Mouse (Mus musculus): ENCODE data around the gene Pla2g4b. TPM values are rescaled to one million over a fixed set of nuclear protein-coding genes. Genes with fewer than 3 reads are reported as not detected.

Pla2g4b gene
- polyA plus RNA-seq, 1 experiment = 1.9 TPM

DNA sequence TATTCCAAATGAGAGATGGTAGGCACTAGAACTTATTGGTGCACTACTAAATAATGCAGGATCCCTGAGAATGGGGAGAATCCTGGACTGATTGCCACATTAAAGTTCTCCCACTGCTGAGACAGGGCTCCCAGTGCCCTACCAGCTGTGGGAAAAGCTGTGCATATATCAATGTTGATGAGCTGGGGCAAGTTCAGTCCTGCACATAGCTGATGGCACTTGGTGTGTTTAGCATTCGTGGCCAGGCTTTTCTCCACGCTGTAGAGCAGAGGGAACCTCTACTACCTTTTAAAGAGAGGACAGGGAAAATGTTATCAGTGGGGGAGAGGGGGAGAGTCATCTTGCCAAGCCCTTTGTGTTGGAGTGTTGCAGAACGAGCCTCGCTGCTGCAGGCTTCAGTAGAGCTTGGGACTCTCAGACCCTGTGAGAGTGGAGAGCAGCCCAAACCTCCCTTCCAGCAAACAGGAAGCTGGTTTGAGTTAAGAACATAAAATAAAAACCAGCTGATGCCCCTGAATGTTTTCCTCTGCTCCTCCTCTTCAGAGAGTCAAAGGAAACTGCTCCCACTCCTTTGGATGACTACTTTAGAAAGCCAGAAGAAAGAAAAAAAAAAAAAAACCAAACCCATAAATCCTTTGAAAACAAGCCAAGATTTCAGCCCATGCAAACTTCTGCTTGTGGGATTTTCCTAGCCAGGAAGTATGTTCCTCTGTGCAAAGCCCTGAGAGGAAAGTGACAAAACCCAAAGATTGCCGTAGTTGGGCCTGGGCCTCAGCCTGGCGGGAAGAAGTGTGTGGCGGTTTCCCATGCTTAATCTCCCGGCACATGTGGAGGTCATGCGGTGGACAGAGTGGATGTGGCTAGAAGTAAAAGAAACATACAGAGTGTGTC lies 37.6 kb upstream of the Pla2g4b start:
- TF ChIP-seq CTCF (IDR thresholded peaks at IDR 0.05; ENCODE audit: borderline replicate concordance, insufficient read depth, low read length) (no peak), POLR2A (IDR thresholded peaks at IDR 0.05; ENCODE audit: low read depth, low read length) (0 out of 2 replicates have a peak, but pooled peaks have one; percentile 35)
- Histone ChIP-seq H3K4me3 (ENCODE audit: insufficient read depth, low read length) (no peak overlapping the region), H3K4me1 (ENCODE audit: control insufficient read depth, insufficient read depth, low read length) (peaks cover 12% of the 10 kb centered on the region), H3K27ac (ENCODE audit: insufficient read depth, low read length) (peak overlapping the region; percentile 85)

DNA sequence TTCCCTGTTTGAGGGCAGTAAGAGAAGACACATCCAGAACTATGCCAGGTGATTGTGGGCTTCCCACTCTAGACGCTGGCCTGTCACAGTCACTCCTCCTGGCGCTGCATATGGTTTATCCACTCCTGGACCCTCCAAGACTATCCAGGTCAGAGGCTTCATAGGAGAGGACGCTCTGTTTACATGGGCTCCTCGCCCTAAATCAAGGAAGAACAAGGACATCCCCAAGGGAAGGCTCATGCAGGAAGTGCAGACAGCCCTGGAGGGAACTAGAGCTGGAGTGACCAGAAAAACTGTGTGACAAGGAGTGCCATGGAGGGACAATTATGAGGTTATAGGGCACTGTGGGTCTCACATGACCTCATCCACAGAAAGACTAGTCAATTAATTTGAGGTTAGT lies 35.9 kb upstream of the Pla2g4b start:
- Histone ChIP-seq H3K27ac (ENCODE audit: insufficient read depth, low read length) (no peak overlapping the region), H3K4me1 (ENCODE audit: control insufficient read depth, insufficient read depth, low read length) (peaks cover 12% of the 10 kb centered on the region), H3K4me3 (ENCODE audit: insufficient read depth, low read length) (no peak overlapping the region)
- TF ChIP-seq CTCF (IDR thresholded peaks at IDR 0.05; ENCODE audit: borderline replicate concordance, insufficient read depth, low read length) = no peak
- no peak for TF ChIP-seq POLR2A (IDR thresholded peaks at IDR 0.05; ENCODE audit: low read depth, low read length)

DNA sequence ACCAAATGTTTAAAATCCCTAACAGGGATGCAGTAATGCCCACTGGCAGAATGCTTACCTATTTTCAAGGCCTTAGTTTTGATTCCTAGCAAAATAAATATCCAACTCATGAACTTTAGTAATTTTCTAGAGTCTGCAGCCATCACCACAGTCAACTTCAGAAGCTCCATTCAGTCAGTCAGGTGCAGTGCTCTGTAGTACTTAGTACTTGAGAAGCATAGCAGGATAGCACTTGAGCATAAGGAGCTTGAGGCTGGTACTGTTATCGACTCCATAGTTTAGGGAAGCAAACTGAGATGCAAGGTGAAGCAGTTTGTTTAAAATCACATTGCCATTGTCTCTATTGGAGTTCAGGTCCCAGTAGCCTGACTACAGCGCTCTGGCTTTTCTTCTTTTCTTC lies 33.5 kb upstream of the Pla2g4b start:
- H3K4me3 ChIP-seq (ENCODE audit: insufficient read depth, low read length) = no peak overlapping the region
- H3K27ac ChIP-seq (ENCODE audit: insufficient read depth, low read length) = no peak overlapping the region
- no peak for TF ChIP-seq CTCF (IDR thresholded peaks at IDR 0.05; ENCODE audit: borderline replicate concordance, insufficient read depth, low read length)
- TF ChIP-seq POLR2A (IDR thresholded peaks at IDR 0.05; ENCODE audit: low read depth, low read length) = no peak
- peaks cover 12% of the 10 kb centered on the region for H3K4me1 ChIP-seq (ENCODE audit: control insufficient read depth, insufficient read depth, low read length)

DNA sequence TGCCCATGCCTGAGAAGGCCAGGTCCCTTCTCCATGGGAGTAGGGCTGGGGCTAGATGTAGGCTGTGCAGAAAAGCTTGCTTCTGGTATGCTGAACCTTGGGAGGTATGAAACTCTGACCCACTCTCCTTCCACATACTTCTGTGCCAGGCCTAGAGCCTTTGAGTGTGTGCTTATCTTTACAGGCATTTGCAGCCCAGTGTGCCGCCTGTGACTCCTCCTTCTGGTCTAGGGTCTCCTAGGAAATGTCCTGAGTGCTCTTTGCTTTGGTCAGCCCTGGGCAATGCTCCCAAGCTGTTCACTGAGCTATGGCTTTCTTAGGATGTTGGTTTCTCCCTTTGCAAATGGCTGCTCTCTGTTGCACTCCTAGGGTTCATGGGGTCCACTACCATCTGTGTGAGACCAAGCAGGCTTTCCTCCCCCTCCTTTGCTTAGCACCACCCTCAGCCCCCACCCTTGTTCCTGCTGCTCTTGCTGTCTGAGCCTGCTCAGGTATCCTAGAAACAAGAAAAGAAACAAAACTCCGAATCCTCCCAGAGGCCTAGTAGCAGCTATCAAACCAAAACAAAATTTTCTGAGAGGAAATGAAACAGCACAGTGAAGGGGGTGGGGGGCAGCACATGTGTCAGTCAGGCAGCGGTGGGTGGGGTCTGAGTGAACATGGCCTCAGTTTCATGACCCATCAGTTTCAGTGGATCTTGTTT lies 32.2 kb upstream of the Pla2g4b start:
- Histone ChIP-seq H3K4me3 (ENCODE audit: insufficient read depth, low read length) (no peak overlapping the region), H3K4me1 (ENCODE audit: control insufficient read depth, insufficient read depth, low read length) (peaks cover 6% of the 10 kb centered on the region; the same call in 1 of the 2 replicates), H3K27ac (ENCODE audit: insufficient read depth, low read length) (no peak overlapping the region)
- TF ChIP-seq CTCF (IDR thresholded peaks at IDR 0.05; ENCODE audit: borderline replicate concordance, insufficient read depth, low read length) = no peak
- no peak for TF ChIP-seq POLR2A (IDR thresholded peaks at IDR 0.05; ENCODE audit: low read depth, low read length)

DNA sequence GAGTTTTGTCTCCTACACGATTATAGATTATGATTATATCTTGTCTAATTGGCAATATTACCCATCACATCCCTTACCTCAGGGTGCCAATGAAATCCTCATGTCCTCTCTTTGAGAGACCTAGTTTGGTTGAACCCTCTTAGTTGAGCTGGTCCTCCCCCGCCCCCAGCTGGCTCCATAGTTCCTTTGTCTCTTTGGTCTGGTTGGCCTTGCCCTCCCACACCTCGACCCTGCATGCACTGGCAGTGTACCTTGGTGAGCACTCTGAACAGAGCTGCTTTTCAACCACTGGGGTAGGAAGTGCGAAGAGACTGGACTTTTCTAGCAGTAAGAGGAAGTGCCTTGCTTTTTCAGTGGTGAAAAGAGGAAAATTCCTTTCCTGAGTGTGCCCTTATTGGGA lies 31.3 kb upstream of the Pla2g4b start:
- no peak for TF ChIP-seq CTCF (IDR thresholded peaks at IDR 0.05; ENCODE audit: borderline replicate concordance, insufficient read depth, low read length)
- no peak for TF ChIP-seq POLR2A (IDR thresholded peaks at IDR 0.05; ENCODE audit: low read depth, low read length)
- Histone ChIP-seq H3K4me1 (ENCODE audit: control insufficient read depth, insufficient read depth, low read length) (peaks cover under 1% of the 10 kb centered on the region; the same call in 1 of the 2 replicates), H3K4me3 (ENCODE audit: insufficient read depth, low read length) (no peak overlapping the region), H3K27ac (ENCODE audit: insufficient read depth, low read length) (no peak overlapping the region)

DNA sequence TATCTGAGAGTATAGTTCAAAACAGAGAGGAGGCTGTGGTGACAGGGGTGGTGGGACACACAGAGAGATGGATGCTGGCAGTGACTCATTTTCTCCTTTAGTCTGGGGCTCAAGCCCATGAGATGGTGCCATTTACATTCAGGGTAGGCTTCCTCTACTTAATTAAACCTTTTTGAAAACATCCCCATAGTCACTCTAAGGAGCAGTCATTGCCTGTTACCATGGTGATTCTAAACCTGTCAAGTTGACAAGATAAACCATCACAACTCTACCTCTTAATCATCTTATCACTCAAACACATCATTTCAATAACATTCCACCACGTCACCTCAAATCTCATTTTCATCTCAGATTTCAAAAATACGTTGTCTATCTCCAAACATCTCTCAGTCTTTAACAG lies 29.2 kb upstream of the Pla2g4b start:
- Histone ChIP-seq H3K4me1 (ENCODE audit: control insufficient read depth, insufficient read depth, low read length) (no peaks in the 10 kb centered on the region), H3K4me3 (ENCODE audit: insufficient read depth, low read length) (no peak overlapping the region), H3K27ac (ENCODE audit: insufficient read depth, low read length) (no peak overlapping the region)
- TF ChIP-seq CTCF (IDR thresholded peaks at IDR 0.05; ENCODE audit: borderline replicate concordance, insufficient read depth, low read length) = no peak
- no peak for TF ChIP-seq POLR2A (IDR thresholded peaks at IDR 0.05; ENCODE audit: low read depth, low read length)

DNA sequence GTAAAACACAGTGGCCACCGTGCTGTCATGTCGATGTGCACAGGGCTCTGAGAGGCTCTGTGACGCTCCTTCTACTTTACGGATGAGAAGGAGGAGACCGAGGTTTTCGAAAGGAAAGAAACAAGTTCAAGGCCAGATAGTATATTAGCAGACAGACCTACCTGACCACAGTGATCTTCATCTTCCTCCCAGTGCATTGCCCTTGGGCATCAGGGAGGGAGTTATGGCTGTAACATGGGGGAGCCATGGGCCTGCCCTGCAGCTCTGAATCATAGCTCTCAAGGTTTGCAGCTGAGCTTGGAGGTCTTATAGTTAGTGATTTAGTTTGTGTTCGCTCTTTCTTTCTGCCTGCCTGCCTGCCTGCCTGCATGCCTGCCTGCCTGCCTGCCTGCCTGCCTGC lies 26.5 kb upstream of the Pla2g4b start:
- H3K4me3 ChIP-seq (ENCODE audit: insufficient read depth, low read length) = no peak overlapping the region
- H3K27ac ChIP-seq (ENCODE audit: insufficient read depth, low read length) = no peak overlapping the region
- H3K4me1 ChIP-seq (ENCODE audit: control insufficient read depth, insufficient read depth, low read length) = no peaks in the 10 kb centered on the region
- TF ChIP-seq CTCF (IDR thresholded peaks at IDR 0.05; ENCODE audit: borderline replicate concordance, insufficient read depth, low read length) (no peak), POLR2A (IDR thresholded peaks at IDR 0.05; ENCODE audit: low read depth, low read length) (no peak)

DNA sequence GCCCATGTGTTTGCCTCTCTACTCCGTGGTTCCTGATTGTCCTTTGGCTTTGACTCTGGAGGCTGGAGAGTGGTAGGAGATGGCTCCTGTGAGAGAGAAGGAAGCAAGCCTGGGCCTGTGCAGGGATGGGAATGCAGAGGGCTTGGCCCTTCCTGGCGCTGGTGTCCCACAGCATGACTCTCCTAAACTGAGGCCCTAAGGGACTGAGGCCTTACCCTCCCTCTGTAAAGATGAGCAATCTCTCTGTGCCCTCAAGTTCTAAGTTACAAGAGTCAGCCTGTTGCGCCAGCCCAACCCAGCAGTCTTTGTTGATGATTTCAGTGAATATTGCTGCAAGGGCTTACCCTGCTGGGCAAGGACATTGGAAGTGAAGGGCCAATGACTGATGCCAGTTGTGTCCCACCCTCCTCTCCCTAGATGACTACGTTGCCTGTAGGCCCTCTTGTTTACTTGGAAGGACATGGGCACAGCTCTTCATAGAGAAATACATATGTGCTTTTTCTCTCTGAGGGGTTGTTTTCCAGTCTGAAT lies 25.5 kb upstream of the Pla2g4b start:
- H3K4me1 ChIP-seq (ENCODE audit: control insufficient read depth, insufficient read depth, low read length) = no peaks in the 10 kb centered on the region
- no peak overlapping the region for H3K4me3 ChIP-seq (ENCODE audit: insufficient read depth, low read length)
- TF ChIP-seq POLR2A (IDR thresholded peaks at IDR 0.05; ENCODE audit: low read depth, low read length) (no peak), CTCF (IDR thresholded peaks at IDR 0.05; ENCODE audit: borderline replicate concordance, insufficient read depth, low read length) (no peak)
- no peak overlapping the region for H3K27ac ChIP-seq (ENCODE audit: insufficient read depth, low read length)

DNA sequence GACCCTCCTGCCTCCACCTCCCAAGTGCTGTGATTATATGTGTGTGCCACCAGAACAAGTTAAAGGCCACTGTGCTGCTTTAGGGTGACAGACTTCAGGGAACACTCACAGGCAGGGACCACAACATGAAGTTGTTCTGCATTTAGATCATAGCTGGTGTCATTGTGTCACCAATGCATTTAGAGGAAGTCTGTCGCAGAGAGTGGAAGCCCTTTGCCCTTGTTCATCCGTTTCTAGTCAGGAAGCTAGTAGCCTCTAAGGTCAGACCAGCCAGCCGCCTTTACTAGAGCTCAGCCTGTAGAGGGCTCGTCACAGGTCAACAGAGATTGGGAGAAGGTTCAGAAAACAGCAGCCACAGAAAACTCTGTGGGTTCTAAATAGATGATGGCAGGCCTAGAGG lies 24.5 kb upstream of the Pla2g4b start:
- TF ChIP-seq POLR2A (IDR thresholded peaks at IDR 0.05; ENCODE audit: low read depth, low read length) (no peak), CTCF (IDR thresholded peaks at IDR 0.05; ENCODE audit: borderline replicate concordance, insufficient read depth, low read length) (no peak)
- no peaks in the 10 kb centered on the region for H3K4me1 ChIP-seq (ENCODE audit: control insufficient read depth, insufficient read depth, low read length)
- no peak overlapping the region for H3K27ac ChIP-seq (ENCODE audit: insufficient read depth, low read length)
- no peak overlapping the region for H3K4me3 ChIP-seq (ENCODE audit: insufficient read depth, low read length)
